Mouse (Mus musculus): ENCODE measurements around the gene Zfp991.
"Not testable (repeated sequence)": the region's sequence is repeated elsewhere in the genome, so short reads cannot be mapped to it uniquely, and the experiment has no call there.

Zfp991 gene

DNA sequence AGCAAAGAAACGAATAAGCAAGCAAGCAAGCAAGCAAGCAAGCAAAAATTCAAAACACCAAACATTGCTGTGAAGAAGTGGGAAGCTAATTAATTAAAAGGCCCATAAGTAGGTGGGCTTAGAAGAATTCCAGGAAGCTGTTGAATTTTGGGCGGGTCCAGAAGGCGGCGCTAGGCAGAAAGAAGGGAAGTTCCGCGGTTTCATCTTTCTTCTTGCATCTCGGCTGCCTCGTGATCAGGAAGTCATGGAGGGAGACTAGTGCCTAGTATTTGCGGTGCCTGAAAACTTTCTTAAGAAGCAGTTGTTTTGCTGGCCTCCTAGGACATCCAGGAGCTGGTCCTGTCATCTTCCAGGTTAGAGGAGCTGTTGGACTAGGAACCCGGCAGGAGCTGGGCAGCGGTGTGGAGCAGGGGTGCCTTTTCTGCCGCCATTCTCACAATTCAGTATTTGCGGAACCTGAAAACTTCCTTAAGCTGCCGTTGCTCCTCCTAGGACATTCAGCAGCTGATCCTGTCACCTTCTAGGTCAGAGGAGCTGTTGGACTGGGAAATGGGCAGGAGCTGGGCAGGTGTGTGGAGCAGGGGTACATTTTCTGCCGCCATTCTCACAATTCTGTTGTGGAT lies at the start of gene Zfp991:
Gene Zfp991 (plus strand): TSS at position 202 of the 623 bp plus-strand sequence.
- DNase-seq: not testable (repeated sequence)

DNA sequence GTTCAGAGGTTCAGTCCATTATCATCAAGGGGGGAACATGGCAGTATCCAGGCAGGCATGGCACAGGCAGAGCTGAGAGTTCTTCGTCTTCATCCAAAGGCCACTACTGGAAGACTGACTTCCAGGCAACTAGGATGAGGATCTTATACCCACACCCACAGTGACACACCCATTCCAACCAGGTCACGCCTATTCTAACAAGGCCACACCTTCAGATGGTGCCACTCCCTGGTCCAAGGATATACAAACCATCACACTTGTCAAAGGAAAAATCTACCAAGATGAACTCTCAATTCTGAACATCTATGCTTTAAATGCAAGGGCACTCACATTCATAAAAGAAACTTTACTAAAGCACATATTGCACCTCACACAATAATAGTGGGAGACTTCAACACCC lies 36.2 kb upstream of the Zfp991 start:
- peak in 1 of 2 experiments; percentile 2 for DNase-seq

GRCm38 (mm10) chr4:147101666-147102626 lies 29.9 kb upstream of the Zfp991 start:
- peak in 1 of 2 experiments; percentile 8 for DNase-seq

GRCm38 (mm10) chr4:147103814-147104213 lies 28.0 kb upstream of the Zfp991 start:
- DNase-seq: not testable (repeated sequence)

DNA sequence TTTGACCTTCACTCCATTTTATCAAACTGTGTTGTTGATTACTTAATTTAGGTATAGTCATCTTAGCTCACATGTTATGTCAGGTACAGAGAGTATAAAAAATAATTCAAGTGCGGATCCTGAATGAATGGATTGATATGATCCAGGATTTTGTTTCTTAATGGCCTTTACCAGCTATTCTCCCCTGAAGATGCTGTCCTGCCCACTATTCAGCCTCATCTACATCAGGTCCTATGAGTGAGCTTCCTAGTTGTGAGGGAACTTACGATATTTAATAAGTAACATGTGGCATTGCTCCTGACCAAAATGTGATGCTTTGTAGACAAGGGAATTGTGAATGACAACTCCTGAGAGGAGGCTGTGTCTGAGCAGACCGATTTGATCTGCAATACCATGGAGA lies 14.0 kb upstream of the Zfp991 start:
- DNase-seq: not testable (repeated sequence)

DNA sequence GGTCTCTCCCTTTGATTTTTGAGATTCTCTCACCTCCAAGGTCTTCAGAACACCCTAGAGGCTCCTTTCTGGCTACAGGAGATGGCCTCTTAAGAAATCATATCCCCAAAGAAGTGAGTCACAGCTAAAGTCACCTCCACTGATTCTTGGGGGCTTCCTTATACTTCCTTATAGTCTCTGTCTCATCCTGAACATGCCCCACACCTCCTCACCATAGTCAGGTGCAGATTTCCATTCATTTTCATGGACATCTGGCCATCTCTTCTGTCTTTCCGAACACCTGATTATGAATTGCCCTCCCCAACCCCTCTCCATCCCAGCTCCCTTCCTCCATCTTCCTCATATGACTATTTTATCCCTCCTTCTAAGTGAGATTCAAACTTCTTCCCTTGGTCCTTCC lies 9.6 kb upstream of the Zfp991 start:
- not testable (repeated sequence) for DNase-seq

DNA sequence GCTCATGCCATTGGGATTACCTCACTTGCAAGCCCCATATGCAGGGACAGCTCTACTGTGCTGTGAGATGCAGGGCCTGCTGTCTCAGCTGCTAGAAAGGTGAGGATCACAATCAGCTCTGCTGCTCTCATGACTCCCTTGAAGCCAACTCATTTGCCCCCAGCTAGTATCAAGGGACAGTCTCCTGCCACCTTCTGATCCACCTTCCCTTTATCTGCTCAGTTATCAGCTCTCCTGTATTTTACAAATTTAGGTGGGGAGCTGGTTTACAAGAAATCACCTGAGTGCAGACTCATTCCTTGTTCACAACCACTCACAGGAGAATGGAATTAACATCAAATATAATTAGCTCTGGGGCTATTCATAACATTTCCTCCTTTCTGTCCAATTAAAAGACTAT lies 8.0 kb upstream of the Zfp991 start:
- not testable (repeated sequence) for DNase-seq

GRCm38 (mm10) chr4:147124400-147125306 lies 7.2 kb upstream of the Zfp991 start:
- peak in 1 of 2 experiments; percentile 27 for DNase-seq

GRCm38 (mm10) chr4:147125326-147125725 lies 6.5 kb upstream of the Zfp991 start:
- DNase-seq: not testable (repeated sequence)

DNA sequence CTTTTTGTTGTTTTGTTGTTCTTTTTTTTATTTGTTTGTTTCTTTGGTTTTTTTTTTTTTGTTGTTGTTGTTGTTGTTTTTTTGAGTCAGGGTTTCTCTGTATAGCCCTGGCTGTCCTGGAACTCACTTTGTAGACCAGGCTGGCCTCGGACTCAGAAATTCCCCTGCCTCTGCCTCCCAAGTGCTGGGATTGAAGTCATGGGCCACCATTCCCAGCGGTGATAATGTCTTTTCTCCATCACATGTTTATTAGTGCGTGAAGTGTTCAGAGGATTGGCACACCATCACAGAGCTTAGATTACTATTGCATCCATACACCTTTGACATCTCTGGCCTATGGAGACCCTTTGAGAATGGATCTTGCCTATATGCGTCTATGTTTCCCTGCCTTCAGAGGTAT lies 6.0 kb upstream of the Zfp991 start:
- not testable (repeated sequence) for DNase-seq

DNA sequence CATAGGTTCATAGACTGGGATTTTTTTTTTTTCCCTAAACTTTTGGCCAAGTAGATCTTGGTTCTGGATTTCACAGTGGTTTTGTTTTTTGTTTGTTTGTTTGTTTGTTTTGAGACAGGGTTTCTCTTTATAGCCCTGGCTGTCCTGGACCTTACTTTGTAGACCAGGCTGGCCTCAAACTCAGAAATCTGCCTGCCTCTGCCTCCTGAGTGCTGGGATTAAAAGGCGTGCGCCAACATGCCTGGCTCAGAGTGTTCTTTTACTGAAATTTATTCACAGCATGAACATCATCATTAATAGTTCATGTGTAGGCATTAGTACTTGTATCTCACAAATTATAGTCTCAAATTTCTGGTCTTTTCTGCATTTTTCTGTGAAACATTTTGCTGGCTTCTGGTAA lies 5.4 kb upstream of the Zfp991 start:
- DNase-seq: not testable (repeated sequence)

- DNase-seq: not testable (repeated sequence)
Measured at GRCm38 (mm10) chr4:147127137-147127536, 4.7 kb upstream of the Zfp991 start.

GRCm38 (mm10) chr4:147128152-147128551 lies 3.7 kb upstream of the Zfp991 start:
- DNase-seq: not testable (repeated sequence)

DNA sequence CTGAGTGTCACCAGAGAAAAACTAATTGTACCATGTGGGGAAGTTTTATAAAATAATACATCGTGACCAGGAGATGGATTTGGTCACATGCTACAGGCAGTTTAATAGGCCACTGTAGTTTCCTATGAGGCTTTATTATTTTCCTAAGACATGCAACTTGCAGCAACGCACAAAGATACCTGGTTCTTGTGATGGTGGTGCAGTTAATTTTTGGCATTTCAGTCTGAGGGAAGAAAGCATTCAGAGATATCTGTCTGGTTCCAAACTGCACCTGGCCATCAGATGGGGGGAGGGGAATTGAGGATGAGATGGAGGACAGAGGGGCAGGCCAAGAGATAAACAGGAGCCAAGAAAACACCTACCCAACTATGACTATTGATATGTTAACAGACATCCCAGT lies 1.8 kb downstream of the Zfp991 start:
- not testable (repeated sequence) for DNase-seq

GRCm38 (mm10) chr4:147141757-147142156 lies 9.9 kb downstream of the Zfp991 start:
- not testable (repeated sequence) for DNase-seq

GRCm38 (mm10) chr4:147165282-147165681 lies 33.4 kb downstream of the Zfp991 start:
- not testable (repeated sequence) for DNase-seq

DNA sequence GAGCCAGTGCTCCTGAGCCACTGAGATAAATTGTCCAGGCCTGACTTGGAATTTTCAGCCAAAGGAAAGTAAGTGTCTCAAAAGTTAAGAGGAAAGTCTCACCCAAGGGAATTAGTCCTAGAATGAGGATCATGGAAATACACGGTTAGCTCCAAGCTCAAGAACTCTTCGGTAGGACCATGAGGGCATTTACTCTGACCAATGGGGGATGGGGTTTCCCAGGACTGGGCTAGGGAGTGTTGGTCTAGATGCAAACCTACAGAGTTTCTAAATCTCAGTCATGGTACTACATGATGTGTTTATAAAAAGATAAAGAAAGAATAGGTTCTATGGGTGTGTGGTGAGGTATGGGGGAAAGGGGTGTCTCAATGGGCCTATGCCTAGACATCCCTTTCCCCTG lies 38.7 kb downstream of the Zfp991 start:
- not testable (repeated sequence) for DNase-seq

GRCm38 (mm10) chr4:147171557-147171956 lies 39.7 kb downstream of the Zfp991 start:
- not testable (repeated sequence) for DNase-seq

DNA sequence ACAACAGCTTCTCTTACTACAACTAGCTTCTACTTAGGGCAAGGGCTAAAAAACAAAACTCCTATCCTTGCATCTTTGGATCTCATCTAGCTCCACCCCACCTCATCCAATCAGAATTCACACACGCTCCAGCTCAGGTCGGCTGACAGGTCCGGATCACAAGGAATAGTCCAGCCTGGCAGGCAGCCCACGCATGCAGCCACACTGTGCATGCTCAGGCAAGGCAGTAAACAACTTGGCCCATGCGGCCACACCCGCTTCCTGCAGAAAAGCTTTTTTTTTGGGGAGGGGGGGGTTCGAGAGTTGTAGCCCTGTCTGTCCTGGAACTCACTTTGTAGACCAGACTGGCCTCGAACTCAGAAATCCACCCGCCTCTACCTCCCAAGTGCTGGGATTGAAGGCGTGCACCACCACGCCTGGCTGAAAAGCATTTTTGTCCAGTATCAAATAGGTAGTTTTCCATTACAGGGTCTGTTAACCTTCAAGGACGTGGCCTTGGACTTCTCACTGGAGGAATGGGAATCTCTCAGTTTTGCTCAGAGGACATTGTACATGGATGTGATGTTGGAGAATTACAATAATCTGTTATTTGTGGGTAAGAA lies 44.5 kb downstream of the Zfp991 start:
- peak in 1 of 2 experiments; percentile 2 for DNase-seq

DNA sequence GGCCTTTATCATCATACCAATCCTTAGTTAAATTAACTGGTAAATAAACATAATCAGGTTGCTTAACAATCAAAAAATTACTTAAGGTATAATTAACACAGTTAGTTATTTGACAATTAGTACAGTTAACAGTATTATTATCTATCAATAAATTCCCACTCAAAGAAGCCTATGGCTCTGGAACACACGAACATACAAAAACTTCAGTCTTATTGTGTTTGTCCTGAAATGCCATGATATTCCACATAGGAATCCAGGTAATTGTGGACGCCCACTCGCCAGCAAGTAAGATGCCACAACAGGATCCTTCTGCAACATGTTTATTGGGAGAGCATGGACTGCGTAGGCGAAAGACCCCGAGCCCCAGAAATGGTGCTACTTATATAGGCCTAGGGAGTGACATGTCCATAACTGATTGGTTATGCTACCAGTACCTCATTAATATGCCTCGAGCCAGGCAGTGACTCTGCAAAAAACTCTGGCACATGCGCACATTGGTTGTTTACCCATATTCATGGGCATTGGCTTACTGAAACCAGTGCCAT lies 49.4 kb downstream of the Zfp991 start:
- DNase-seq: peak in 1 of 2 experiments; percentile 3

- not testable (repeated sequence) for DNase-seq
Measured at GRCm38 (mm10) chr4:147181969-147182705, 50.3 kb downstream of the Zfp991 start.

All from thymus, postnatal 36 days (tissue).